Mouse (Mus musculus) stomach, postnatal 0 days (tissue): ENCODE results near the gene Atp1b1.

Experiments
- CTCF ChIP-seq: IDR thresholded peaks from 2 replicates; pipeline ENCODE4 v1.5.1; 2016; ENCODE audit warnings: antibody characterized with exemption, low read depth, mild to moderate bottlenecking, moderate library complexity
- EP300 ChIP-seq: optimal IDR thresholded peaks from 2 replicates; pipeline ENCODE3; 2016; ENCODE audit warnings: antibody characterized with exemption

DNA sequence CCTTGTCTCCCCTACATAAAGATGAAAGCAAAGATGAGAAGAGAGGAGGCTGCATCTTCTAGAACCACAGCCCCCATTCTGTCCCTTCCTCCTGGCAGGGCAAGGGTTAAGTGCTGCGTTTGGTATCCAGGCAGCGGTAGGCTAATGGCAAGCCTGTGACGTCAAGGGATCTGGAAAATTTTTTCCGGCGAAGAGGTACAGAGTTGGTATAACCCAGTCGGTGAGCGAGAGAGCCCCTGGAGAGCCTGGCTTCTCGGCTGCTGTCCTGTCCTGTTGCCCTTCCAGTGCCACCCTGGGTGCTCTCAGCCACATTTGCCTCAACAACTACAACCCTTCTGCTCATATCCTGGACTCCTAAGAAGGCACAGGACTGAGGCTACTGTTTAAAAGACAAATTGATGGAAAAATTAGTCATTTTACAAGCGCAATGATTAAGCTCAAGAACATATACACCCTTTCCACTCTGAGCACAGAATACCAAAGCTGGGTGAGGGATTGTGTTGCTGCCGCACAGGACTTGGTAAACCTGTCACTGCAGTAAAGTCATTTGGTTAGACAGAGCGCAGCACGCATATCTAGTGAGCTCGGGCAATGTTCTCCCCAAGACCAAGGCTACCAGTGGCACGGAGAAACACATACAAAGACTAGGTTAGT, 3.3 kb downstream of the Atp1b1 start:
- TF ChIP-seq CTCF (no peak), EP300 (no peak)
